Mouse (Mus musculus): Measurements from ENCODE around the gene Ikbip. TPM values are rescaled to one million over a fixed set of nuclear protein-coding genes. Genes with fewer than 3 reads are reported as not detected.

The Ikbip gene
- total and polyA plus RNA-seq, 2 experiments from 2014 or later = 13.1 to 13.2 TPM

- 92% methylated on average over 12 of the region's 12 CpGs for WGBS
- DNase-seq (no peak), ATAC-seq (no peak)
- H3K4me1 ChIP-seq (ENCODE audit: insufficient read depth) = no peaks in the 10 kb centered on the region
- H3K9ac ChIP-seq = no peak overlapping the region
- no peak overlapping the region for H3K4me3 ChIP-seq (ENCODE audit: low read depth, low read length)
- H3K27ac ChIP-seq (ENCODE audit: low read depth, low read length) = no peak overlapping the region
- no peak for TF ChIP-seq CTCF (IDR thresholded peaks at IDR 0.05; ENCODE audit: low read depth)
- H3K4me2 ChIP-seq (ENCODE audit: low read depth) = no peak overlapping the region
- no peaks in the 10 kb centered on the region for H3K9me3 ChIP-seq (ENCODE audit: low read length)
- H3K36me3 ChIP-seq (ENCODE audit: insufficient read depth) = peaks cover 72% of the 10 kb centered on the region
- no peaks in the 10 kb centered on the region for H3K27me3 ChIP-seq (ENCODE audit: insufficient read depth, low read length)
These were observed 34.2 kb downstream of the Ikbip start for GRCm38 (mm10) chr10:91116958-91117357.

GRCm38 (mm10) chr10:91122646-91123045 is 39.9 kb downstream of the Ikbip start:
- ATAC-seq = no peak
- WGBS = 28% methylated on average over 6 of the region's 6 CpGs
- Histone ChIP-seq H3K4me1 (ENCODE audit: insufficient read depth) (0 out of 2 replicates have a peak, but pooled peaks cover 3% of the 10 kb centered on the region), H3K27me3 (ENCODE audit: insufficient read depth, low read length) (no peaks in the 10 kb centered on the region), H3K4me3 (ENCODE audit: low read depth, low read length) (peak overlapping the region; percentile 99), H3K36me3 (ENCODE audit: insufficient read depth) (peaks cover 27% of the 10 kb centered on the region), H3K9ac (peak overlapping the region; percentile 100), H3K9me3 (ENCODE audit: low read length) (no peaks in the 10 kb centered on the region), H3K4me2 (ENCODE audit: low read depth) (peak overlapping the region; percentile 94), H3K27ac (ENCODE audit: low read depth, low read length) (no peak overlapping the region)
- TF ChIP-seq CTCF (IDR thresholded peaks at IDR 0.05; ENCODE audit: low read depth) = no peak
- DNase-seq = no peak

- no peak; the same call in 1 of the 2 replicates for ATAC-seq
- no peaks in the 10 kb centered on the region for H3K27me3 ChIP-seq (ENCODE audit: insufficient read depth, low read length)
- H3K27ac ChIP-seq (ENCODE audit: low read depth, low read length) = peak overlapping the region; percentile 91
- peak; percentile 6 for DNase-seq
- peaks cover 20% of the 10 kb centered on the region for H3K36me3 ChIP-seq (ENCODE audit: insufficient read depth)
- under 1% methylated on average over 42 of the region's 44 CpGs for WGBS
- no peak for TF ChIP-seq CTCF (IDR thresholded peaks at IDR 0.05; ENCODE audit: low read depth)
- 0 out of 2 replicates have a peak, but pooled peaks cover 3% of the 10 kb centered on the region for H3K4me1 ChIP-seq (ENCODE audit: insufficient read depth)
- H3K9me3 ChIP-seq (ENCODE audit: low read length) = no peaks in the 10 kb centered on the region
- peak overlapping the region; percentile 100 for H3K9ac ChIP-seq
- H3K4me2 ChIP-seq (ENCODE audit: low read depth) = peak overlapping the region; percentile 94
- peak overlapping the region; percentile 99 for H3K4me3 ChIP-seq (ENCODE audit: low read depth, low read length)
These were observed 40.6 kb downstream of the Ikbip start for GRCm38 (mm10) chr10:91123281-91123827.

- TF ChIP-seq CTCF (IDR thresholded peaks at IDR 0.05; ENCODE audit: low read depth) = no peak
- ATAC-seq = peak; percentile 100
- Histone ChIP-seq H3K4me3 (ENCODE audit: low read depth, low read length) (peak within 1 kb of the TSS; percentile 99), H3K27ac (ENCODE audit: low read depth, low read length) (peak within 1 kb of the TSS; percentile 91), H3K27me3 (ENCODE audit: insufficient read depth, low read length) (no peaks in the 10 kb centered on the region), H3K9ac (peak within 1 kb of the TSS; percentile 100), H3K9me3 (ENCODE audit: low read length) (no peaks in the 10 kb centered on the region), H3K4me2 (ENCODE audit: low read depth) (peak within 1 kb of the TSS; percentile 94), H3K4me1 (ENCODE audit: insufficient read depth) (0 out of 2 replicates have a peak, but pooled peaks cover 3% of the 10 kb centered on the region), H3K36me3 (ENCODE audit: insufficient read depth) (peaks cover 14% of the 10 kb centered on the region; the same call in 1 of the 2 replicates)
- DNase-seq = peak; percentile 99
- 13% methylated on average over 59 of the region's 59 CpGs for WGBS
These were observed 41.4 kb downstream of the Ikbip start, which contains the start of gene Slc25a3 for GRCm38 (mm10) chr10:91123828-91124822. TSS of gene Slc25a3 (minus strand) at chr10:91124059.

- TF ChIP-seq CTCF (IDR thresholded peaks at IDR 0.05; ENCODE audit: low read depth) = no peak
- Histone ChIP-seq H3K36me3 (ENCODE audit: insufficient read depth) (no peaks in the 10 kb centered on the region), H3K4me2 (ENCODE audit: low read depth) (no peak overlapping the region), H3K9ac (no peak overlapping the region), H3K4me3 (ENCODE audit: low read depth, low read length) (no peak overlapping the region), H3K27ac (ENCODE audit: low read depth, low read length) (no peak overlapping the region), H3K4me1 (ENCODE audit: insufficient read depth) (0 out of 2 replicates have a peak, but pooled peaks cover 3% of the 10 kb centered on the region), H3K9me3 (ENCODE audit: low read length) (no peaks in the 10 kb centered on the region), H3K27me3 (ENCODE audit: insufficient read depth, low read length) (no peaks in the 10 kb centered on the region)
- 78% methylated on average over 10 of the region's 10 CpGs for WGBS
- ATAC-seq (no peak), DNase-seq (no peak)
These were observed 44.0 kb downstream of the Ikbip start for GRCm38 (mm10) chr10:91126618-91127355.

- no peak for TF ChIP-seq CTCF (IDR thresholded peaks at IDR 0.05; ENCODE audit: low read depth)
- H3K9ac ChIP-seq = no peak overlapping the region
- WGBS = 83% methylated on average over 2 of the region's 2 CpGs
- H3K9me3 ChIP-seq (ENCODE audit: low read length) = no peaks in the 10 kb centered on the region
- no peak overlapping the region for H3K4me3 ChIP-seq (ENCODE audit: low read depth, low read length)
- no peak overlapping the region for H3K27ac ChIP-seq (ENCODE audit: low read depth, low read length)
- no peak overlapping the region for H3K4me2 ChIP-seq (ENCODE audit: low read depth)
- no peaks in the 10 kb centered on the region for H3K27me3 ChIP-seq (ENCODE audit: insufficient read depth, low read length)
- ATAC-seq (no peak), DNase-seq (no peak)
- H3K36me3 ChIP-seq (ENCODE audit: insufficient read depth) = no peaks in the 10 kb centered on the region
- 0 out of 2 replicates have a peak, but pooled peaks cover 3% of the 10 kb centered on the region for H3K4me1 ChIP-seq (ENCODE audit: insufficient read depth)
These were observed 44.7 kb downstream of the Ikbip start for GRCm38 (mm10) chr10:91127395-91127794.
